Mouse (Mus musculus): Measurements from ENCODE around the gene Gprin3.
"Not testable (repeated sequence)": the region's sequence is repeated elsewhere in the genome, so short reads cannot be mapped to it uniquely, and the experiment has no call there.

Gprin3 gene

DNA sequence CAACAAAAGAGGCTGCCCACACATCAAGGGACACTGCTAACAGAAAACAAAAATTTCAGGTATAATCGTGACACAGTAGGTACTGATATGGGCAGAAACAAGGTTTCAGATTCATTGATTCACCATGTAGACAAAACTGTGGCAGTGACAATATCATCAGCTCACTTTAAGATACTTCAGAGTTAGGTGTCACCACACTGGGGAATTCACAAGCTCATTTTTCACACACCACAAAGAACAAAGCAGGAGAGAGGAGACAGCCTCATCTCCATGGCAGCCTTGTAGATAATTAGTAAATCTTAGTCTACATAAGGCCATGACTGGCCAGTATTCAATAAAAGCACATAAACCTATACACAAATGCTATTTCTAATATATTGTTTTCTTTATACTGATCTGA lies 77.4 kb downstream of the Gprin3 start:
- no peak for DNase-seq (ENCODE audit: extremely low read depth, low read depth)

DNA sequence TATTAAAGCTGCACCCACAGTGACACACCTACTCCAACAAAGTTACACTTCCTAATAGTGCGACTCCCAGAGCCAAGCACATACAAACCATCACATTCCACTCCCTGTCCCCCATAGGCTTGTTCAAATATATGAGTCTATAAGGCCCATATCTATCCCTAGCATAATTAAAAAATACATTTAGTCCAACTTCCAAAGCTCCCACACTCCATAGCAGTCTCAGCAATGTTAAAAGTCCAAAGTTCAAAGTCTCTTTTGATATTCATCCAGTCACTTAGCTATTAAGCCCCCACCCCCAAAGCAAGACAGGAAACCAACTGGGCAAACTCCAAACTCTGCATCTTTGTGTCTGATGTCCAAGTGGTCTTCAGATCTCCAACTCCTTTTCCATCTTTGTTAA lies 84.9 kb downstream of the Gprin3 start:
- no peak for DNase-seq (ENCODE audit: extremely low read depth, low read depth)

- no peak for DNase-seq (ENCODE audit: extremely low read depth, low read depth)
Observed at GRCm38 (mm10) chr6:59328297-59328696, 97.8 kb downstream of the Gprin3 start.

GRCm38 (mm10) chr6:59315868-59316267 lies 110.2 kb downstream of the Gprin3 start:
- DNase-seq (ENCODE audit: extremely low read depth, low read depth), result no peak

DNA sequence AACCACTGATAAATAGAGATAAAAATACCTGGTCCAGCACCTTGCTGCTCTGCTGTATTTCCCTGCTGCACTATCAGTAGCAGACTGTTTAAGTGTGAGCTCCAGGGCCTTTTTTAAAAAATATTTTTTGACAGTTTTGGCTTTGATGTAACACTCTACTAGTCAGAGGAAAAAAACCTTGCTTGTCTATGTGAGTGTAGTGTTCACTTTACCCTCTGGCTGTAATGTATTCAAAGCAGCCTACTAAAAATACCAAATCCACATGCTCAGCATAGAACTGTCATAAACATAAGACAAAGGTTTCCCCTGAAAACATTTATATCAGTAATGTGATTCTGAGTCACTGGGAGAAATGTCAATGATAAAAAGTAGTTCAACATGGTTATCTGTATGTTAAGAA lies 111.0 kb downstream of the Gprin3 start:
- no peak for DNase-seq (ENCODE audit: extremely low read depth, low read depth)

GRCm38 (mm10) chr6:59313162-59313561 lies 112.9 kb downstream of the Gprin3 start:
- DNase-seq (ENCODE audit: extremely low read depth, low read depth), result no peak

DNA sequence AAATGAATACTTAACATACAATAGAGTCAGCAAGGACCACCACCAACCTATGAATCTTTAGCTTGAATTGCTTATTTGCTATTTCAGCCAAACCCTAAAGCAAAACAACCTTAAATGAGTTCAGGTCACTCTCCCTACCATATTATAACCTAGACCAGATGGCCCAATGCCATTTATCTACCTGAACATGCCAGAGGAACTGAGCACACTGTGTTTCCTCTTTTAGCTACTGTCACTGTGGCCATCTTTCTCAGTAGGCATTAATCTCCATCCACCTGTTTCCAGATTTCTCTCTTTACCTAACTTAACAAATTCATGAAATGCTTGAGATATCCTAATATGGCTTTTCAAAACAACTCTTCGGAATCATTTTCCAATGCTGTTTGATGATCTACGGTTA lies 114.9 kb downstream of the Gprin3 start:
- DNase-seq (ENCODE audit: extremely low read depth, low read depth), result no peak

- DNase-seq (ENCODE audit: extremely low read depth, low read depth), result not testable (repeated sequence)
Observed at GRCm38 (mm10) chr6:59304235-59304942, 121.7 kb downstream of the Gprin3 start.

GRCm38 (mm10) chr6:59303031-59303430 lies 123.1 kb downstream of the Gprin3 start:
- DNase-seq (ENCODE audit: extremely low read depth, low read depth), result no peak

All from MEL-GATA-1-ER (cell line).